Mouse (Mus musculus) cerebellum, adult 2 months (tissue): ENCODE measurements around the gene Foxo3.

Source experiments
- CTCF ChIP-seq: fragments of 200-500 bp; IDR thresholded peaks from 2 replicates; pipeline ENCODE4 v1.5.1; 2011; ENCODE audit warnings: low read depth, mild to moderate bottlenecking, control low read depth, low read length, moderate library complexity, borderline replicate concordance; ENCODE audit not compliant: insufficient read depth
- POLR2A ChIP-seq: fragments of 200-500 bp; IDR thresholded peaks from 2 replicates; pipeline ENCODE4 v1.6.1; 2011; ENCODE audit warnings: low read length, control low read depth, borderline replicate concordance; ENCODE audit not compliant: insufficient read depth

DNA sequence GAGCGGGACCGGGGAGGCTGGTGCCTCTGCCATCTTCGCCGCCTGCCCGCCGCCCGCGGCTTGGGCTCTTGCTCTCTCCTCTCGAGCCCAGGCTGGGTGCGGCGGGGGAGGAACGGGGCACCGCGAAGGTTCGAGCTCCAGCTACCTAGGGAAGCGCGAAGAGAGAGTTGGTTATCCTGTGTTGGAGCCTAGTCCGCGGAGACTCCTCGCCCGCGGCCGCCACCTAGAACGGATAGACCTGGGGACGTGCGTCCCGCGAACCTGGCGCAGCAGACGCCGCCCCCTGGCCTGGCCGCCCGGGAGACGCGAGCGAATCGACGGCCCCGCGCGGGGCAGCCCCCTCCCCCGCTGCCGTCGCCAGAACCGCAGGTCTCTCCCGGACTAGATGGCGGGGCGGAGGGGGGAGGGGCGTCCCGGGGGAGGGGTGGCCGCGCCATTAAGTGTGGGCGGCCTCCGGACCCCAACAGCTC lies 1.1 kb downstream of the Foxo3 start:
- 0 out of 2 replicates have a peak, but pooled peaks have one; percentile 13 for TF ChIP-seq POLR2A
- no peak for TF ChIP-seq CTCF
